Mouse (Mus musculus): Measurements from ENCODE around the gene Ubfd1.
A peak's percentile ranks its signal among the peaks of the same experiment; 100 is the strongest.

DNA sequence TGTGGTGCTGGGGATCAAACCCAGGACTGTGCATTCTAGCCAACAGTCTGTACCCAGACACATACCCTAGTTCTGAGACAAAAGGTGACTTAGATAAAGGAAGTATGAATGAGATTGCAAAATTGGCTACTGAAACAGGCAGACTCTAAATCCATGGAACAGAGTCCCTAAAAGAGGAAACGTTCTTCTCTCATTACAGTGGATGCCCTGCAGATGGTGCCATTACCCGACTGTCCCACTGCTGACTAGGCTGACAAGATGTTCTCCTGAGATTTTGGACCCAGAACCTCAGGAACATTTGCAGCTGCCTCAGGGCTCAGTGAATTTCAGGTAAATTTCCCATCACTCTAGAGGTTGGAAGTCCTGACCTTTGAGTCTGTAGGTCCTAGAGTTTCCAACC, 32.6 kb upstream of the Ubfd1 start:
- TF ChIP-seq POLR2A (IDR thresholded peaks at IDR 0.05; ENCODE audit: extremely low read depth, insufficient read depth, low read length), result no peak
- peak; percentile 48 for TF ChIP-seq CTCF (IDR thresholded peaks at IDR 0.05; ENCODE audit: extremely low read depth, insufficient read depth, low read length)

Data from cortical plate, adult 2 months (tissue).